Mouse (Mus musculus): ENCODE results near the gene Rhod.
"Not testable (repeated sequence)": the region's sequence is repeated elsewhere in the genome, so short reads cannot be mapped to it uniquely, and the experiment has no call there.

DNA sequence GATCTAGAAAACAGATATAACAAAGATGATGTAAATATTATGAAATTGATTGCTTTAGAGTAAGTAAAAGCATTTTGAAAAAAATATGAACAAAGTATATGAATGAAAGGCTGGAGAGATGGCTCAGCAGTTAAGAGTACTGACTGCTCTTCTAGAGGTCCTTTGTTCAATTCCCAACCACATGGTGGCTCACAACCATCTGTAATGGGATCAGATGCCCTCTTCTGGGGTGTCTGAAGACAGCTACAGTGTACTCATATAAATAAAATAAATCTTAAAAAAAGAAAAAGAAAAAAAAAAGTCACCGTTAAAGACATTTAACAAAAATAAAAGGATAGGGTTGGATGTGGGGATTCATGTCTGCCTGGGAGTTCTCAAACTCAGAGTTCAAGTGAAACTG, 56.9 kb downstream of the Rhod start:
- TF ChIP-seq CTCF, EP300 (IDR thresholded peaks at IDR 0.05; ENCODE audit: low read depth): not testable (repeated sequence)

All from heart, postnatal 0 days (tissue).